Mouse (Mus musculus) ES-Bruce4 (cell line): Measurements from ENCODE around the gene Ikzf1.

Experiments
- CTCF ChIP-seq: IDR thresholded peaks from one replicate; pipeline ENCODE4 v1.8.1; 2011; ENCODE audit warnings: low read depth, low read length
- EP300 ChIP-seq: IDR thresholded peaks from 2 replicates; pipeline ENCODE4 v1.6.1; 2011; ENCODE audit warnings: low read depth, low read length; ENCODE audit not compliant: insufficient read depth
- POLR2A ChIP-seq: IDR thresholded peaks from one replicate; pipeline ENCODE4 v1.8.1; 2011; ENCODE audit warnings: low read length; ENCODE audit not compliant: insufficient read depth

- TF ChIP-seq POLR2A: no peak
- no peak for TF ChIP-seq CTCF
- TF ChIP-seq EP300: no peak
Observed at GRCm38 (mm10) chr11:11752859-11753258, 68.1 kb downstream of the Ikzf1 start.
